Mouse (Mus musculus): ENCODE measurements at regions not wholly inside any gene's neighbourhood (a gene's known extent, or its start where the extent isn't known, plus 50 kb on each side); places are given as distances from the start of the nearest gene placed in this dataset.

- no peak for ATAC-seq
These were observed 3563.9 kb upstream of the Gm7489 start for GRCm38 (mm10) chr15:50320796-50321195.

GRCm38 (mm10) chr15:50345536-50345935, 3539.2 kb upstream of the Gm7489 start:
- no peak overlapping the region for H3K4me3 ChIP-seq (ENCODE audit: low read depth, low read length)
- H3K9me3 ChIP-seq (replicated peaks; ENCODE audit: control insufficient read depth, low read length): no peaks in the 10 kb centered on the region
- no peak overlapping the region for H3K27ac ChIP-seq (ENCODE audit: low read depth, low read length)
- ATAC-seq (no peak), DNase-seq (ENCODE audit: low spot score) (no peak)
- no peaks in the 10 kb centered on the region for H3K4me1 ChIP-seq (ENCODE audit: control insufficient read depth, insufficient read depth, low read length)
- H3K9ac ChIP-seq (ENCODE audit: low read length): no peak overlapping the region
- H3K27me3 ChIP-seq (replicated peaks; ENCODE audit: control insufficient read depth, insufficient read depth, low read length): no peaks in the 10 kb centered on the region
- WGBS: 91% methylated on average over 5 of the region's 5 CpGs
- no peaks in the 10 kb centered on the region for H3K36me3 ChIP-seq (ENCODE audit: control insufficient read depth, insufficient read depth, low read length)
- no peak overlapping the region for H3K4me2 ChIP-seq (ENCODE audit: low read length)

More at GRCm38 (mm10) chr15:50320796-50321195, 3563.9 kb upstream of the Gm7489 start:
- no peak overlapping the region for H3K4me3 ChIP-seq (ENCODE audit: low read depth, low read length)
- no peaks in the 10 kb centered on the region for H3K36me3 ChIP-seq (ENCODE audit: control insufficient read depth, insufficient read depth, low read length)
- H3K9me3 ChIP-seq (replicated peaks; ENCODE audit: control insufficient read depth, low read length): no peaks in the 10 kb centered on the region
- H3K9ac ChIP-seq (ENCODE audit: low read length): no peak overlapping the region
- no peaks in the 10 kb centered on the region for H3K27me3 ChIP-seq (replicated peaks; ENCODE audit: control insufficient read depth, insufficient read depth, low read length)
- peak; percentile 2 for DNase-seq (ENCODE audit: low spot score)
- no peak overlapping the region for H3K27ac ChIP-seq (ENCODE audit: low read depth, low read length)
- H3K4me2 ChIP-seq (ENCODE audit: low read length): no peak overlapping the region
- H3K4me1 ChIP-seq (ENCODE audit: control insufficient read depth, insufficient read depth, low read length): no peaks in the 10 kb centered on the region

GRCm38 (mm10) chr15:50346953-50347352, 3537.8 kb upstream of the Gm7489 start:
- Histone ChIP-seq H3K4me3 (ENCODE audit: low read depth, low read length) (no peak overlapping the region), H3K36me3 (ENCODE audit: control insufficient read depth, insufficient read depth, low read length) (no peaks in the 10 kb centered on the region), H3K27me3 (replicated peaks; ENCODE audit: control insufficient read depth, insufficient read depth, low read length) (no peaks in the 10 kb centered on the region), H3K4me2 (ENCODE audit: low read length) (no peak overlapping the region), H3K9ac (ENCODE audit: low read length) (no peak overlapping the region), H3K4me1 (ENCODE audit: control insufficient read depth, insufficient read depth, low read length) (no peaks in the 10 kb centered on the region), H3K27ac (ENCODE audit: low read depth, low read length) (no peak overlapping the region), H3K9me3 (replicated peaks; ENCODE audit: control insufficient read depth, low read length) (no peaks in the 10 kb centered on the region)
- ATAC-seq: no peak
- DNase-seq (ENCODE audit: low spot score): no peak
- WGBS: 94% methylated on average over 2 of the region's 2 CpGs

- no peak overlapping the region for H3K4me2 ChIP-seq (ENCODE audit: low read length)
- DNase-seq (ENCODE audit: low spot score) (peak; percentile 25), ATAC-seq (no peak)
- H3K4me1 ChIP-seq (ENCODE audit: control insufficient read depth, insufficient read depth, low read length): no peaks in the 10 kb centered on the region
- no peaks in the 10 kb centered on the region for H3K36me3 ChIP-seq (ENCODE audit: control insufficient read depth, insufficient read depth, low read length)
- H3K9ac ChIP-seq (ENCODE audit: low read length): no peak overlapping the region
- no peaks in the 10 kb centered on the region for H3K9me3 ChIP-seq (replicated peaks; ENCODE audit: control insufficient read depth, low read length)
- H3K27me3 ChIP-seq (replicated peaks; ENCODE audit: control insufficient read depth, insufficient read depth, low read length): no peaks in the 10 kb centered on the region
- WGBS: 80% methylated on average over 5 of the region's 5 CpGs
- no peak overlapping the region for H3K27ac ChIP-seq (ENCODE audit: low read depth, low read length)
- H3K4me3 ChIP-seq (ENCODE audit: low read depth, low read length): no peak overlapping the region
These were observed 3524.4 kb upstream of the Gm7489 start for GRCm38 (mm10) chr15:50360033-50360988.

- no peaks in the 10 kb centered on the region for H3K36me3 ChIP-seq (ENCODE audit: control insufficient read depth, insufficient read depth, low read length)
- 87% methylated on average over 8 of the region's 8 CpGs for WGBS
- H3K9ac ChIP-seq (ENCODE audit: low read length): no peak overlapping the region
- H3K9me3 ChIP-seq (replicated peaks; ENCODE audit: control insufficient read depth, low read length): no peaks in the 10 kb centered on the region
- H3K4me1 ChIP-seq (ENCODE audit: control insufficient read depth, insufficient read depth, low read length): no peaks in the 10 kb centered on the region
- ATAC-seq (no peak), DNase-seq (ENCODE audit: low spot score) (no peak)
- H3K27me3 ChIP-seq (replicated peaks; ENCODE audit: control insufficient read depth, insufficient read depth, low read length): no peaks in the 10 kb centered on the region
- H3K27ac ChIP-seq (ENCODE audit: low read depth, low read length): no peak overlapping the region
- no peak overlapping the region for H3K4me3 ChIP-seq (ENCODE audit: low read depth, low read length)
- no peak overlapping the region for H3K4me2 ChIP-seq (ENCODE audit: low read length)
These were observed 3523.4 kb upstream of the Gm7489 start for GRCm38 (mm10) chr15:50361334-50361733.

GRCm38 (mm10) chr15:50361751-50362507, 3522.8 kb upstream of the Gm7489 start:
- Histone ChIP-seq H3K9ac (ENCODE audit: low read length) (no peak overlapping the region), H3K4me2 (ENCODE audit: low read length) (no peak overlapping the region), H3K36me3 (ENCODE audit: control insufficient read depth, insufficient read depth, low read length) (no peaks in the 10 kb centered on the region), H3K4me1 (ENCODE audit: control insufficient read depth, insufficient read depth, low read length) (no peaks in the 10 kb centered on the region), H3K9me3 (replicated peaks; ENCODE audit: control insufficient read depth, low read length) (no peaks in the 10 kb centered on the region), H3K4me3 (ENCODE audit: low read depth, low read length) (no peak overlapping the region), H3K27ac (ENCODE audit: low read depth, low read length) (no peak overlapping the region), H3K27me3 (replicated peaks; ENCODE audit: control insufficient read depth, insufficient read depth, low read length) (no peaks in the 10 kb centered on the region)
- DNase-seq (ENCODE audit: low spot score) (no peak), ATAC-seq (no peak)
- WGBS: 92% methylated on average over 4 of the region's 4 CpGs

GRCm38 (mm10) chr15:50400006-50400781, 3484.5 kb upstream of the Gm7489 start:
- 89% methylated on average over 7 of the region's 7 CpGs for WGBS
- Histone ChIP-seq H3K4me1 (ENCODE audit: control insufficient read depth, insufficient read depth, low read length) (no peaks in the 10 kb centered on the region), H3K9me3 (replicated peaks; ENCODE audit: control insufficient read depth, low read length) (no peaks in the 10 kb centered on the region), H3K27me3 (replicated peaks; ENCODE audit: control insufficient read depth, insufficient read depth, low read length) (no peaks in the 10 kb centered on the region), H3K9ac (ENCODE audit: low read length) (no peak overlapping the region), H3K27ac (ENCODE audit: low read depth, low read length) (no peak overlapping the region), H3K36me3 (ENCODE audit: control insufficient read depth, insufficient read depth, low read length) (no peaks in the 10 kb centered on the region), H3K4me3 (ENCODE audit: low read depth, low read length) (no peak overlapping the region), H3K4me2 (ENCODE audit: low read length) (no peak overlapping the region)
- ATAC-seq (no peak), DNase-seq (ENCODE audit: low spot score) (no peak)

GRCm38 (mm10) chr15:50401386-50401785, 3483.3 kb upstream of the Gm7489 start:
- no peak overlapping the region for H3K4me3 ChIP-seq (ENCODE audit: low read depth, low read length)
- DNase-seq (ENCODE audit: low spot score): no peak
- H3K9me3 ChIP-seq (replicated peaks; ENCODE audit: control insufficient read depth, low read length): no peaks in the 10 kb centered on the region
- H3K9ac ChIP-seq (ENCODE audit: low read length): no peak overlapping the region
- no peak overlapping the region for H3K4me2 ChIP-seq (ENCODE audit: low read length)
- H3K36me3 ChIP-seq (ENCODE audit: control insufficient read depth, insufficient read depth, low read length): no peaks in the 10 kb centered on the region
- H3K27ac ChIP-seq (ENCODE audit: low read depth, low read length): no peak overlapping the region
- no peaks in the 10 kb centered on the region for H3K27me3 ChIP-seq (replicated peaks; ENCODE audit: control insufficient read depth, insufficient read depth, low read length)
- no peaks in the 10 kb centered on the region for H3K4me1 ChIP-seq (ENCODE audit: control insufficient read depth, insufficient read depth, low read length)
- WGBS: 96% methylated on average over 2 of the region's 2 CpGs
- no peak for ATAC-seq
